Mouse (Mus musculus) midbrain, embryonic 13.5 days (tissue): ENCODE measurements around the gene Prdm12. TPM values are rescaled to one million over a fixed set of nuclear protein-coding genes. Genes with fewer than 3 reads are reported as not detected.
"Not testable (repeated sequence)": the region's sequence is repeated elsewhere in the genome, so short reads cannot be mapped to it uniquely, and the experiment has no call there.

ENCODE experiments used
- ATAC-seq: fragments of 200-750 bp; cut with Nextera tagmentation; 2 replicates; pipeline ENCODE4 v1.8.0; 2017; ENCODE audit warnings: mild to moderate bottlenecking, moderate TSS enrichment, moderate library complexity
- H3K27ac ChIP-seq: fragments of 300-500 bp; sonication (generic); 2 replicates; pipeline ENCODE4 v1.5.1; 2015; ENCODE audit warnings: inconsistent platforms, mild to moderate bottlenecking, moderate library complexity
- H3K27me3 ChIP-seq: fragments of 300-500 bp; sonication (generic); 2 replicates; pipeline ENCODE4 v1.6.1; 2015; ENCODE audit warnings: mild to moderate bottlenecking, inconsistent platforms
- H3K36me3 ChIP-seq: fragments of 300-500 bp; sonication (generic); 2 replicates; pipeline ENCODE4 v1.6.1; 2015; ENCODE audit warnings: mild to moderate bottlenecking, inconsistent platforms
- H3K4me1 ChIP-seq: fragments of 300-500 bp; sonication (generic); replicated peaks from 2 replicates; pipeline ENCODE4 v1.6.1; 2015; ENCODE audit warnings: inconsistent platforms
- H3K4me2 ChIP-seq: fragments of 300-500 bp; sonication (generic); replicated peaks from 2 replicates; pipeline ENCODE4 v1.6.1; 2015; ENCODE audit warnings: moderate library complexity, mild to moderate bottlenecking, inconsistent platforms
- H3K4me3 ChIP-seq: fragments of 300-500 bp; sonication (generic); replicated peaks from 2 replicates; pipeline ENCODE4 v1.5.1; 2015; ENCODE audit warnings: mild to moderate bottlenecking, inconsistent platforms
- H3K9ac ChIP-seq: fragments of 300-500 bp; sonication (generic); replicated peaks from 2 replicates; pipeline ENCODE4 v1.6.1; 2015; ENCODE audit warnings: mild to moderate bottlenecking, inconsistent platforms
- H3K9me3 ChIP-seq: fragments of 300-500 bp; sonication (generic); 2 replicates; pipeline ENCODE4 v1.6.1; 2016; ENCODE audit warnings: mild to moderate bottlenecking, inconsistent platforms
- WGBS: fragments of 180-500 bp; shearing (Covaris S2); methylation state at CpG from one replicate; pipeline ENCODE4 v1.1.7; 2015; 5-methylcytosine and 5-hydroxymethylcytosine counted together
- polyA plus RNA-seq: library from polyadenylated mRNA; unstranded; fragments of >200 nt; fragmentation: Nextera tagmentation; extraction: Ambion mirVana; gene quantifications from 2 replicates; pipeline ENCODE4 v1.2.1, GENCODE M21; 2015

Gene Prdm12
- polyA plus RNA-seq, 1 experiment from 2014 or later = 8.5 TPM

GRCm38 (mm10) chr2:31653971-31654853 is 14.4 kb downstream of the Prdm12 start:
- 1% methylated on average over 102 of the region's 109 CpGs for WGBS
- ATAC-seq = peak; percentile 90
- Histone ChIP-seq H3K4me2 (peak overlapping the region; percentile 92), H3K4me3 (peak overlapping the region; percentile 54), H3K27ac (no peak overlapping the region), H3K27me3 (peaks cover 96% of the 10 kb centered on the region), H3K4me1 (peaks cover 16% of the 10 kb centered on the region), H3K36me3 (no peaks in the 10 kb centered on the region), H3K9ac (peak overlapping the region; percentile 65), H3K9me3 (no peaks in the 10 kb centered on the region)

- H3K4me2 ChIP-seq = peak overlapping the region; percentile 92
- peaks cover 16% of the 10 kb centered on the region for H3K4me1 ChIP-seq
- no peak for ATAC-seq
- no peaks in the 10 kb centered on the region for H3K36me3 ChIP-seq
- no peak overlapping the region for H3K27ac ChIP-seq
- H3K9ac ChIP-seq = peak overlapping the region; percentile 65; the same call in 1 of the 2 replicates
- H3K27me3 ChIP-seq = peaks cover 96% of the 10 kb centered on the region
- peak overlapping the region; percentile 54 for H3K4me3 ChIP-seq
- H3K9me3 ChIP-seq = no peaks in the 10 kb centered on the region
- 6% methylated on average over 22 of the region's 22 CpGs for WGBS
Measured at GRCm38 (mm10) chr2:31654854-31655559, 15.2 kb downstream of the Prdm12 start.

DNA sequence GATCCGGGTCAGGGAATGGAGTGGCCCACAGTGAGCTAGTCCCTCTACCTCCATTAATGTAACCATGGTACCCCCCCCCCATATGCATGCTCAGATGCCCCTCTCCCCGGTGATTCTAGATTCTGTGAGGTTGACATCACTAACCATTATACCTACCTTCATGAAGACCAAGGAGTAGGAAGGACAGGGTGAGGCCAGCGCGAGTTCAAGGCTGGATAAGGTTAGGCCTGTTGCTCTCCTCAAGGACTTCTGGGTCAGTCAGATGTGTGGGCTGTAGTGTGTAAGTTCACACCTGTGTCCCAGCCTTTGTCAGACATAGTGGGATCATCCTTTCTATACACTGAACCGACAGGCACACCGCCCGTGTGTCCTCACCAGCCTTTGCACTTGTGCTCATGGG is 16.5 kb downstream of the Prdm12 start:
- no peaks in the 10 kb centered on the region for H3K36me3 ChIP-seq
- H3K9me3 ChIP-seq = no peaks in the 10 kb centered on the region
- peaks cover 94% of the 10 kb centered on the region for H3K27me3 ChIP-seq
- 88% methylated on average over 7 of the region's 7 CpGs for WGBS
- H3K4me2 ChIP-seq = no peak overlapping the region
- H3K27ac ChIP-seq = no peak overlapping the region
- H3K9ac ChIP-seq = no peak overlapping the region
- no peak for ATAC-seq
- H3K4me3 ChIP-seq = no peak overlapping the region
- H3K4me1 ChIP-seq = peaks cover 16% of the 10 kb centered on the region

DNA sequence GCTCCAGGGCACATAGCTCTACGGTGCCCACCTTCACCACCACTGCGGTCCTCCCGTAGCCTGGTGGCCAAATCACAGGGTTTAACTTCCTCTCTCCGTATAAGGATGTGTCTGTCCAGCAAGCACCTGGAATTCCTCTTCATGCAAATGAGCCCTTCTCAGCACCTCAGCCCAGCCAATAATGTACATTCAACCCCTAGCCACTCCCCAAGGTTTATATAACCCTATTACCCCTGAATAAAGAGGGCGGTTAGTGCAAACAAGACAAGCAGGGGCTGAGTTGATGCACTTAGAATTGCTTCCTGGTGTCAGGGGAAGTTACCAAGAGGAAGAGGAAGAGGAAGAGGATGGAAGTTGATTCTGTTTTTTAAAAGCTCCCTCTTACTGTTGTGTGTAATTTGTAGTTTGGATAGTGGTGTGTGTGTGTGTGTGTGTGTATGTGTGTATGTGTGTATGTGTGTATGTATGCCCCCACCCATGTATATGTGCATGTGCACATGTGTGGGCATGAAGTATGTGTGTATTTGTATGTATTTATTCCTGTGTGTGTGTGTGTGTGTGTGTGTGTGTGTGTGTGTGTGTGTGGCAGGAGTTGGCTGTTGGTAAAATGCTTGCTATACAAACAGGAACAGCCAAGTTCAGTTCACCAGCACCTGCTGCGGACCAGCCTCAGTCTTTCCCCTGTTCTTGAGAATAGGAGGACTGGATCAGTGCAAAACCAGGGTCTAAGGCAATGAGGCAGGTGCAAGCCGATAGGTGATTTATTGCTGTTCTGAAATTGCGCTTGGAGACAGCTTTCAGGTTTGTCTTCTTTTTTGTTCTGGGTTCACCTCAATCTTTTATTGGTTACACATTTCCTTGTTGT is 23.3 kb downstream of the Prdm12 start:
- Histone ChIP-seq H3K4me1 (no peaks in the 10 kb centered on the region), H3K9ac (no peak overlapping the region), H3K36me3 (no peaks in the 10 kb centered on the region), H3K9me3 (no peaks in the 10 kb centered on the region), H3K4me2 (no peak overlapping the region), H3K27me3 (peaks cover 90% of the 10 kb centered on the region), H3K4me3 (no peak overlapping the region), H3K27ac (no peak overlapping the region)
- 79% methylated on average over 8 of the region's 8 CpGs for WGBS
- no peak for ATAC-seq

GRCm38 (mm10) chr2:31663804-31664180 is 24.0 kb downstream of the Prdm12 start:
- Histone ChIP-seq H3K27me3 (peaks cover 84% of the 10 kb centered on the region), H3K4me2 (no peak overlapping the region), H3K4me1 (no peaks in the 10 kb centered on the region), H3K36me3 (no peaks in the 10 kb centered on the region), H3K4me3 (no peak overlapping the region), H3K9me3 (no peaks in the 10 kb centered on the region), H3K9ac (no peak overlapping the region), H3K27ac (no peak overlapping the region)
- no peak for ATAC-seq
- WGBS = 96% methylated on average over 1 of the region's 1 CpGs

DNA sequence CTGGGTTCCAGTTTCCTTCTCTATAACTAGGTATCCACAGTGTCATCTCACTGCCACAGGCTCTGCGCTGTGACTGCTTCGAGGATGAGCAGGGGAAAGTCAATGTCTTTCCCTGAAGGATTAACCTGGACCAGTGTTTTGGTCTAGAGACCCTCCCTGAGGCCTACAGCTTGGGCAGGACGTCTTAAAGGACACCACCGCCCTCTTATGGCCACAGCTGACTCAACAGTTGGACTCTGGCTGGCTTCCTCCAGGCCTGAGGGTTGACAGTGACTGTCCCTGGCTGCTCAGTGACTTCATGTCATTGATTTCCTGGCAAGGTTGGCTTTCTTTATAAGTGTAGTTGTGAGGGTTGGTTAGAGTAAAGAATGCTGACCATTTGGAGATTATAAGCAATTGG is 27.5 kb downstream of the Prdm12 start:
- H3K4me1 ChIP-seq = peaks cover 13% of the 10 kb centered on the region
- H3K36me3 ChIP-seq = 0 out of 2 replicates have a peak, but pooled peaks cover 1% of the 10 kb centered on the region
- H3K9me3 ChIP-seq = no peaks in the 10 kb centered on the region
- ATAC-seq = no peak
- no peak overlapping the region for H3K9ac ChIP-seq
- H3K27me3 ChIP-seq = peaks cover 54% of the 10 kb centered on the region
- H3K4me3 ChIP-seq = no peak overlapping the region
- WGBS = 24% methylated on average over 4 of the region's 4 CpGs
- no peak overlapping the region for H3K27ac ChIP-seq
- no peak overlapping the region for H3K4me2 ChIP-seq

GRCm38 (mm10) chr2:31670551-31671035 is 30.8 kb downstream of the Prdm12 start, which contains the start of gene Exosc2:
TSS of gene Exosc2 (plus strand) at chr2:31670715.
- peaks cover 25% of the 10 kb centered on the region for H3K27me3 ChIP-seq
- under 1% methylated on average over 27 of the region's 27 CpGs for WGBS
- peak within 1 kb of the TSS; percentile 94 for H3K4me2 ChIP-seq
- H3K4me1 ChIP-seq = peaks cover 25% of the 10 kb centered on the region
- no peak within 1 kb of the TSS for H3K27ac ChIP-seq
- ATAC-seq = peak; percentile 97
- no peaks in the 10 kb centered on the region for H3K9me3 ChIP-seq
- H3K36me3 ChIP-seq = peaks cover 32% of the 10 kb centered on the region
- peak within 1 kb of the TSS; percentile 69 for H3K4me3 ChIP-seq
- H3K9ac ChIP-seq = peak within 1 kb of the TSS; percentile 78

DNA sequence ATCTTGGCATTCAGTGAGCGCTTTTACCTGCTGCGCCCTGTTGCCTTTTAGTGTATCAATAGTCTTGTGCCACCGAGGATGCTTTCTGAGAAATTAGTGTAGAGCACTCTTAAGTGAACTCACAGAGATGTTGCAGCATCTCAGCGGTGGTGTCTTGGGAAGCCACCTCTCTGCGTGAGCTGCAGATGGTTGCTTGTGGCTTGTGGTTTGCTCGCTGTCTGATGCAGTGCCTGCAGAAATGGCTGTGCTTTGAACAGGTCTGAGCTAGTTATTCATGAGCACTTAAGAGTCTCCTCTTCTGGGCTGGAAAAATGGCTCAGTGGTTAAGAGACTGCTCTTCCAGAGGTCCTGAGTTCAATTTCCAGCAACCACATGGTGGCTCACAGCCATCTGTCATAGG is 38.8 kb downstream of the Prdm12 start:
- Histone ChIP-seq H3K4me2 (no peak overlapping the region), H3K27me3 (no peaks in the 10 kb centered on the region), H3K4me3 (no peak overlapping the region), H3K4me1 (0 out of 2 replicates have a peak, but pooled peaks cover under 1% of the 10 kb centered on the region), H3K36me3 (peaks cover 74% of the 10 kb centered on the region), H3K9ac (no peak overlapping the region), H3K9me3 (no peaks in the 10 kb centered on the region), H3K27ac (no peak overlapping the region)
- ATAC-seq = no peak
- 97% methylated on average over 6 of the region's 6 CpGs for WGBS

DNA sequence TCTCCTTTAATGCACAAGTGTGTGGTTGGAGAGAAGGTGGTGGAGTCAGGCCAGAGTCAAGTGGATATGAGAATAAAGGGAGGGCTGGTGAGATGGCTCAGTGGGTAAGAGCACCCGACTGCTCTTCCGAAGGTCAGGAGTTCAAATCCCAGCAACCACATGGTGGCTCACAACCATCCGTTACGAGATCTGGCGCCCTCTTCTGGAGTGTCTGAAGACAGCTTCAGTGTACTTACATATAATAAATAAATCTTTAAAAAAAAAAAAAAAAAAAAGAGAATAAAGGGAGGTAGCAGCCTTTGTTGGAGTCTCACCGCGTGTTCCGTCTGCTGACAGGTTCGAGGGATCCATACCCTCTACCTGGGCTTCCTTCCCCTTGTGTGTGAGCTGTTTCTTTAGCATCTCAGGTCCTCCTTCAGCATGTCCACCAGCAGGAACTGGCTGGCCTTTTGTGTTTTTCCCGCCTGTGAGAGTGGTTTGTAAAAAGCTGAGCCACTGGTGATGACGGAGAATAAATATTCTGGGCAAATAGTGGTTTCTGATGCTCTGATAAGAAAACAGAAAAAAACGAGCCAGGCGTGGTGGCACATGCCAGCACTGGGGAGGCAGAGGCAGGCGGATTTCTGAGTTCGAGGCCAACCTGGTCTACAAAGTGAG is 41.3 kb downstream of the Prdm12 start:
- 88% methylated on average over 15 of the region's 15 CpGs for WGBS
- H3K4me1 ChIP-seq, H3K4me2 ChIP-seq, H3K27ac ChIP-seq, H3K9ac ChIP-seq, H3K9me3 ChIP-seq, H3K27me3 ChIP-seq, ATAC-seq, H3K4me3 ChIP-seq: not testable (repeated sequence)
- H3K36me3 ChIP-seq = peaks cover 48% of the 10 kb centered on the region

- WGBS = 91% methylated on average over 6 of the region's 6 CpGs
Measured at GRCm38 (mm10) chr2:31681731-31682235, 41.9 kb downstream of the Prdm12 start.

DNA sequence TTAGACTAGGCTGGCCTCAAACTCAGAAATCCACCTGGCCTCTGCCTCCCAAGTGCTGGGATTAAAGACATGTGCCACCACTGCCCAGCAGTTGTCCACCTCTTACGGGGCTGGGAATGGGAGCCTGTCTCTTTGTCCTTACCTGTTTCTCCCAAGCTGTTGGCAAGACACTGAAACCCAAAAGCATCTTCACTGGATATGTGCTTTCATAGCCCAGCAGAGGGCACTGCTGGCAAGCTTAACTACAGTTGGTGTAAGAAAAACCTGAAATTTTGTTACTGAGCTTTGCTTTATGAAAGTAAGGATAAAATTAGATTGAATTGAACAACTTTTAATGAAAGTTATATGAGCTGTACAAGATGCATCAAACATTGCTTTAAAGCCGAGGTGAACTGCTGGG is 43.8 kb downstream of the Prdm12 start:
- Histone ChIP-seq H3K27ac (no peak overlapping the region), H3K36me3 (peaks cover 24% of the 10 kb centered on the region), H3K9me3 (no peaks in the 10 kb centered on the region), H3K9ac (no peak overlapping the region), H3K27me3 (no peaks in the 10 kb centered on the region), H3K4me1 (peaks cover 6% of the 10 kb centered on the region; the same call in 1 of the 2 replicates), H3K4me3 (no peak overlapping the region), H3K4me2 (no peak overlapping the region)
- WGBS = 34% methylated on average over 2 of the region's 2 CpGs
- no peak for ATAC-seq

More at GRCm38 (mm10) chr2:31681731-31682235, 41.9 kb downstream of the Prdm12 start:
- Histone ChIP-seq H3K4me2 (no peak overlapping the region), H3K36me3 (peaks cover 42% of the 10 kb centered on the region), H3K9me3 (no peaks in the 10 kb centered on the region), H3K9ac (no peak overlapping the region), H3K27ac (no peak overlapping the region), H3K4me3 (no peak overlapping the region), H3K4me1 (no peaks in the 10 kb centered on the region), H3K27me3 (no peaks in the 10 kb centered on the region)
- no peak for ATAC-seq
